Mouse (Mus musculus): ENCODE measurements around the gene Sbds. TPM values are rescaled to one million over a fixed set of nuclear protein-coding genes. Genes with fewer than 3 reads are reported as not detected.
A peak's percentile ranks its signal among the peaks of the same experiment; 100 is the strongest.

The Sbds gene
- polyA plus RNA-seq, 1 experiment from 2014 or later = 97.5 TPM

GRCm38 (mm10) chr5:130203948-130204347 is 51.4 kb downstream of the Sbds start:
- Histone ChIP-seq H3K4me3 (ENCODE audit: low read depth, low read length) (no peak overlapping the region), H3K36me3 (ENCODE audit: insufficient read depth, low read length) (peaks cover 10% of the 10 kb centered on the region; the same call in 1 of the 2 replicates), H3K4me1 (ENCODE audit: insufficient read depth, low read depth, low read length) (no peaks in the 10 kb centered on the region), H3K4me2 (replicated peaks; ENCODE audit: low read depth, low read length) (no peak overlapping the region), H3K9me3 (ENCODE audit: low read length) (no peaks in the 10 kb centered on the region), H3K27ac (ENCODE audit: low read length) (peak overlapping the region; percentile 20; the same call in 1 of the 2 replicates), H3K27me3 (replicated peaks; ENCODE audit: insufficient read depth, low read length) (no peaks in the 10 kb centered on the region), H3K9ac (replicated peaks; ENCODE audit: low read depth) (no peak overlapping the region)
- 49% methylated on average over 4 of the region's 4 CpGs for WGBS
- DNase-seq (ENCODE audit: low spot score) = no peak
- no peak for ATAC-seq
- TF ChIP-seq EP300 (IDR thresholded peaks at IDR 0.05) = peak; percentile 52; the same call in 1 of the 2 replicates
- TF ChIP-seq CTCF (IDR thresholded peaks at IDR 0.05) = no peak

GRCm38 (mm10) chr5:130200233-130201029 is 54.9 kb downstream of the Sbds start:
- peak; percentile 95 for ATAC-seq
- Histone ChIP-seq H3K27me3 (replicated peaks; ENCODE audit: insufficient read depth, low read length) (no peaks in the 10 kb centered on the region), H3K4me2 (replicated peaks; ENCODE audit: low read depth, low read length) (no peak overlapping the region), H3K4me3 (ENCODE audit: low read depth, low read length) (no peak overlapping the region), H3K36me3 (ENCODE audit: insufficient read depth, low read length) (peaks cover 12% of the 10 kb centered on the region), H3K4me1 (ENCODE audit: insufficient read depth, low read depth, low read length) (no peaks in the 10 kb centered on the region), H3K9me3 (ENCODE audit: low read length) (no peaks in the 10 kb centered on the region), H3K27ac (ENCODE audit: low read length) (peak overlapping the region; percentile 69), H3K9ac (replicated peaks; ENCODE audit: low read depth) (no peak overlapping the region)
- TF ChIP-seq EP300 (IDR thresholded peaks at IDR 0.05) (peak; percentile 90), CTCF (IDR thresholded peaks at IDR 0.05) (no peak)
- DNase-seq (ENCODE audit: low spot score) = peak; percentile 84
- 56% methylated on average over 10 of the region's 10 CpGs for WGBS

- Histone ChIP-seq H3K9ac (replicated peaks; ENCODE audit: low read depth) (no peak overlapping the region), H3K9me3 (ENCODE audit: low read length) (no peaks in the 10 kb centered on the region), H3K4me1 (ENCODE audit: insufficient read depth, low read depth, low read length) (0 out of 2 replicates have a peak, but pooled peaks cover 3% of the 10 kb centered on the region), H3K4me2 (replicated peaks; ENCODE audit: low read depth, low read length) (no peak overlapping the region), H3K36me3 (ENCODE audit: insufficient read depth, low read length) (peaks cover 17% of the 10 kb centered on the region), H3K27ac (ENCODE audit: low read length) (no peak overlapping the region), H3K4me3 (ENCODE audit: low read depth, low read length) (no peak overlapping the region), H3K27me3 (replicated peaks; ENCODE audit: insufficient read depth, low read length) (no peaks in the 10 kb centered on the region)
- DNase-seq (ENCODE audit: low spot score) (no peak), ATAC-seq (no peak)
- WGBS = 87% methylated on average over 7 of the region's 7 CpGs
- no peak for TF ChIP-seq EP300 (IDR thresholded peaks at IDR 0.05)
- no peak for TF ChIP-seq CTCF (IDR thresholded peaks at IDR 0.05)
These were observed 57.3 kb downstream of the Sbds start for GRCm38 (mm10) chr5:130197981-130198380.

GRCm38 (mm10) chr5:130197454-130197853 is 57.9 kb downstream of the Sbds start:
- H3K9me3 ChIP-seq (ENCODE audit: low read length) = no peaks in the 10 kb centered on the region
- peaks cover 17% of the 10 kb centered on the region for H3K36me3 ChIP-seq (ENCODE audit: insufficient read depth, low read length)
- WGBS = 64% methylated on average over 3 of the region's 3 CpGs
- no peak overlapping the region for H3K9ac ChIP-seq (replicated peaks; ENCODE audit: low read depth)
- ATAC-seq = no peak
- 0 out of 2 replicates have a peak, but pooled peaks cover 3% of the 10 kb centered on the region for H3K4me1 ChIP-seq (ENCODE audit: insufficient read depth, low read depth, low read length)
- no peak overlapping the region for H3K4me2 ChIP-seq (replicated peaks; ENCODE audit: low read depth, low read length)
- TF ChIP-seq EP300 (IDR thresholded peaks at IDR 0.05) (no peak), CTCF (IDR thresholded peaks at IDR 0.05) (no peak)
- H3K4me3 ChIP-seq (ENCODE audit: low read depth, low read length) = no peak overlapping the region
- no peak overlapping the region for H3K27ac ChIP-seq (ENCODE audit: low read length)
- no peak for DNase-seq (ENCODE audit: low spot score)
- H3K27me3 ChIP-seq (replicated peaks; ENCODE audit: insufficient read depth, low read length) = no peaks in the 10 kb centered on the region

GRCm38 (mm10) chr5:130196307-130196706 is 59.0 kb downstream of the Sbds start:
- Histone ChIP-seq H3K27ac (ENCODE audit: low read length) (no peak overlapping the region), H3K4me3 (ENCODE audit: low read depth, low read length) (no peak overlapping the region), H3K4me1 (ENCODE audit: insufficient read depth, low read depth, low read length) (peaks cover 8% of the 10 kb centered on the region; the same call in 1 of the 2 replicates), H3K9ac (replicated peaks; ENCODE audit: low read depth) (no peak overlapping the region), H3K36me3 (ENCODE audit: insufficient read depth, low read length) (peaks cover 19% of the 10 kb centered on the region), H3K4me2 (replicated peaks; ENCODE audit: low read depth, low read length) (no peak overlapping the region), H3K27me3 (replicated peaks; ENCODE audit: insufficient read depth, low read length) (no peaks in the 10 kb centered on the region), H3K9me3 (ENCODE audit: low read length) (no peaks in the 10 kb centered on the region)
- no peak for ATAC-seq
- DNase-seq (ENCODE audit: low spot score) = no peak
- TF ChIP-seq CTCF (IDR thresholded peaks at IDR 0.05) (no peak), EP300 (IDR thresholded peaks at IDR 0.05) (no peak)
- WGBS = 89% methylated on average over 1 of the region's 1 CpGs

Other genes with a start within 250 kb of the Sbds start
- gene Asl, start 226.3 kb downstream of the Sbds start, polyA plus RNA-seq (2015; fragmentation: Nextera tagmentation; extraction: Ambion mirVana) = 27.3 and 29.7 TPM in 2 replicates
- gene Crcp, start 226.2 kb downstream of the Sbds start, polyA plus RNA-seq (2015; fragmentation: Nextera tagmentation; extraction: Ambion mirVana) = 31.0 and 31.5 TPM in 2 replicates
- gene Tpst1, start 182.2 kb downstream of the Sbds start, polyA plus RNA-seq (2015; fragmentation: Nextera tagmentation; extraction: Ambion mirVana) = 31.5 and 36.9 TPM in 2 replicates
- 5.1 and 5.5 TPM in 2 replicates for gene Kctd7, start 110.7 kb downstream of the Sbds start, polyA plus RNA-seq (2015; fragmentation: Nextera tagmentation; extraction: Ambion mirVana)
- 48.4 and 50.5 TPM in 2 replicates for gene Rabgef1, start 83.7 kb downstream of the Sbds start, polyA plus RNA-seq (2015; fragmentation: Nextera tagmentation; extraction: Ambion mirVana)
- gene Tmem248, start 38.4 kb downstream of the Sbds start, polyA plus RNA-seq (2015; fragmentation: Nextera tagmentation; extraction: Ambion mirVana) = 41.0 and 46.4 TPM in 2 replicates
- 16.1 and 16.5 TPM in 2 replicates for gene Tyw1, start 89 bp upstream of the Sbds start, polyA plus RNA-seq (2015; fragmentation: Nextera tagmentation; extraction: Ambion mirVana)
- gene Caln1, start 113.9 kb upstream of the Sbds start, polyA plus RNA-seq (2015; fragmentation: Nextera tagmentation; extraction: Ambion mirVana) = not detected in 2 replicates
- not detected in 2 replicates for gene A330070K13Rik, start 129.1 kb upstream of the Sbds start, polyA plus RNA-seq (2015; fragmentation: Nextera tagmentation; extraction: Ambion mirVana)